Mouse (Mus musculus): Measurements from ENCODE around the gene Ipmk.

The Ipmk gene

DNA sequence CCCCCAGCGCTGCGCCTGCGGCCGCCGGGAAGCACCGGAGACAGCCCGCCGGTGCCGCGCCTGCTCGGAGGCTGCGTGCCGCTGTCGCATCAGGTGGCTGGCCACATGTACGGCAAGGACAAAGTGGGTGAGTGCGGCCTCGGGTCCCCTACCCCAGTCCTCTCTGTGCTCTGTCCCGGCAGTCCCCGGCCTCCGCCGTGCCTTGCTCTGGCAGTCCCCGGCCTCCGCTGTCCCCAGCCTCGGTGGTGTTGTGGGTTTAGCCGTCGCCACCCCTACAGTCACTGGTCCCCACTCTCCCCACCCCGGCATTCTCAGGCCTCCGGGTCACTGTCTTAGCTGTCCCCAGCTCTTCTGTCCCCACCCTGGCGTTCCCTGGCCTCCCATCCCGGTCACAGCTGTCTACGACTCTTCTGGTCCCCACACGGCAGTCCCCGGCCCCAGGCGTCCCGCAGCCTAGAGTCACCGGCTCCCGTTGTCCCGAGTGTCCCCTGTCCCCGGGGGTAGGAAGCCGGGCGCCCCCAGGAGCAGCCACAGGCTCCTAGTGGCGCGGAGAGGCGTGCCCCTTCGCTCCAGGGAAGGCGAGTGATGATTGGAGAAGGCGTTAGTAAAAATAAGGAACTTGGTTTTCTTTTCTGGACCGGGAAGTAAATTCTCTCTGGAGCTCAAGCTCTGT is 537 bp downstream of the Ipmk start:
- no peak for TF ChIP-seq GATA4 (IDR thresholded peaks at IDR 0.05; ENCODE audit: insufficient replicate concordance, low read length)

GRCm38 (mm10) chr10:71348637-71349280 is 1.2 kb downstream of the Ipmk start:
- TF ChIP-seq GATA4 (IDR thresholded peaks at IDR 0.05; ENCODE audit: insufficient replicate concordance, low read length), result no peak

DNA sequence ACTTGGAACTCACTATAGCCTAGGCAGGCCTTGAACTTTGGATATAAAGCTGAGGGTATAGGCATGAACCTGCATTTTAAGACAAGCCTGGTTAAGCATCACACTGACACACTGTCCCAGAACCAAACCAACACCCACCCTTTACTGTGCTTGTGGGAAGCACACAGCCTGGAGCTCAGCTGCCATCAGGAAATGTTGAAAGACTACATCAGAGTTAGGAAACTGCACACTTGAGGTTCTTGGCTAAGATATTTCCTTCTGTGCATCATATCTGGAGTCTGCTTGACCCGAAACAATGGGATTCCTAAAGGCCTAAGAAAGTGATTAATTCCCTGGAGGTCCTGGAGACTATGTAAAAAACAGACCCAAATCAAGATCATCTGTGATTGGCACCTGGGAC is 1.7 kb downstream of the Ipmk start:
- no peak for TF ChIP-seq GATA4 (IDR thresholded peaks at IDR 0.05; ENCODE audit: insufficient replicate concordance, low read length)

DNA sequence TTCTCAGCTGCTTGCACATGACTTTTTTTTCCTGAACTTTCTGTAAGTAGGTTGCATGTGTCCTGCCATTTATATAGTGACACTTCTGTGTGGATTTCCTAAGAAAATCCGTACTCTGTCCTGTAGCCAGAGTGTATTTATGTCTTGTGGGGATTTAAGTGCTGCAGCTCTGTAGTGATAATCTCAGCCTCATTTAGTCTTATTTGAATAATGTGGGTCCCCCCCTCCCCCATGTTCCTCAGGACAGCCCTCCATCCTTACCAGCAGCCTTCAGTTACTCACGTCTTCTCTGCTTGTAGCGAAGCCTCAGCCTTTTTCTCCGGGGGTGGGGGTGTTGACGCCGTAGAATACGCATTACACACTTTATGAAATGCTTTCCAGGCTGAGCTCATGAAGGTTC is 3.7 kb downstream of the Ipmk start:
- no peak for TF ChIP-seq GATA4 (IDR thresholded peaks at IDR 0.05; ENCODE audit: insufficient replicate concordance, low read length)

- TF ChIP-seq GATA4 (IDR thresholded peaks at IDR 0.05; ENCODE audit: insufficient replicate concordance, low read length), result no peak
These were observed 6.3 kb downstream of the Ipmk start for GRCm38 (mm10) chr10:71353850-71354249.

- TF ChIP-seq GATA4 (IDR thresholded peaks at IDR 0.05; ENCODE audit: insufficient replicate concordance, low read length), result no peak
These were observed 7.4 kb downstream of the Ipmk start for GRCm38 (mm10) chr10:71354947-71355346.

- no peak for TF ChIP-seq GATA4 (IDR thresholded peaks at IDR 0.05; ENCODE audit: insufficient replicate concordance, low read length)
These were observed 13.5 kb downstream of the Ipmk start for GRCm38 (mm10) chr10:71361044-71361443.

- no peak for TF ChIP-seq GATA4 (IDR thresholded peaks at IDR 0.05; ENCODE audit: insufficient replicate concordance, low read length)
These were observed 14.4 kb downstream of the Ipmk start for GRCm38 (mm10) chr10:71361836-71362562.

DNA sequence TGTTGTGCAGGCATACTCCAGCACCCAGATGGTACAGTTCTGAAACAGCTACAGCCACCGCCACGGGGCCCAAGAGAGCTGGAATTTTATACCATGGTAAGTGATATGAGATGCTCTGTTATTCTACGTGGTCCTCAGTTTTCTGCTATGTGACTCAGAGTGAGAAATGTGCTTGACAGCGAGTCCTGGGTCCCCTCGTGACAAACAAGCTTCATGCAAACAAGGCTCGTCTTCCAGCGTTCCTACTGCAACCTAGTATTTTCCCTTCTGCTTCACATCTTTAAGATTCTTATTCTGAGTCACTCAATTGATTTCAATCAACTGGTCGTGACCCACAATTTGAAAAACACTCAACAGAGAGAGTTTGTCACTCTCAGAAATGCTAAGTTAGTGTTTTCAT is 15.9 kb downstream of the Ipmk start:
- no peak for TF ChIP-seq GATA4 (IDR thresholded peaks at IDR 0.05; ENCODE audit: insufficient replicate concordance, low read length)

- TF ChIP-seq GATA4 (IDR thresholded peaks at IDR 0.05; ENCODE audit: insufficient replicate concordance, low read length), result no peak
These were observed 16.3 kb downstream of the Ipmk start for GRCm38 (mm10) chr10:71363858-71364257.

DNA sequence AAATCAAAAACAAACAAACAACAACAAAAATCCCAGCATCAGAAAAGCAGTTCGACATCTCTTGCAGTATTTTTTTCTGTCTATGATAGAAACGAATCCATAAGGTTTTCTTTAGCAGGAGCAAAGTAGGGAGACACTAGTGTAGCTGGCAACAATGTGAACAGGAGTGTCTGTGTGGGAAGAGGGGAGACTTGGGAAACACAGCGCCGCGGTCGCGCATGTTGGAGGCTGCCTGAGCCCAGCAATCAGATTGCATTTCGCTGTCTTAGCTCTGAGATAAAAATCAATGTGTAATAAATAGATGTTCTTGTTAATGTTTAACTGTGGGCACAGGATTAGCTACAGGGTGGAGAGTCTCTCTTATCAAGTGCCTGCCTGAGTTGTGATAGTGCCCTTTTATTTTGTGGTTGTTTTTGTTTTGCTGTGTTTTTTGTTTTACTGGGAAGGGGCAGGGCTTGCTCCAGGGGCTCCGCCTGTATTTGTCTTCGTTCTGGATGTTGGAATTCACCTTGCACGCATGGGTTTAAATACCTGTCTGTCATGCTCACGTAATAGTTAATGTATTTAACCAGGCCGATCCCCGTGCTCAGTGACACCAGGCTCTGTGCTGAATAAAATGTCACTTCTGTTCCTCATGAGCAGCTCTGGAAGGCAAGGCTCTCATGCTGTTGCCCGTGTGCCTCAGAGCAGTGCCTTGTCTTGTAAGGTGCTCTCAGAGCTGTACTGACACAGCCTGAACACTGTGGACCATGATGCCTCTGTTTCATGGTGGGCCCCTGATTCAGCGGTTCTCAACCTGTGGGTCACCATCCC is 20.8 kb downstream of the Ipmk start:
- TF ChIP-seq GATA4 (IDR thresholded peaks at IDR 0.05; ENCODE audit: insufficient replicate concordance, low read length), result peak; percentile 92

GRCm38 (mm10) chr10:71369466-71369865 is 21.9 kb downstream of the Ipmk start:
- TF ChIP-seq GATA4 (IDR thresholded peaks at IDR 0.05; ENCODE audit: insufficient replicate concordance, low read length), result no peak

GRCm38 (mm10) chr10:71371881-71372280 is 24.3 kb downstream of the Ipmk start:
- no peak for TF ChIP-seq GATA4 (IDR thresholded peaks at IDR 0.05; ENCODE audit: insufficient replicate concordance, low read length)

DNA sequence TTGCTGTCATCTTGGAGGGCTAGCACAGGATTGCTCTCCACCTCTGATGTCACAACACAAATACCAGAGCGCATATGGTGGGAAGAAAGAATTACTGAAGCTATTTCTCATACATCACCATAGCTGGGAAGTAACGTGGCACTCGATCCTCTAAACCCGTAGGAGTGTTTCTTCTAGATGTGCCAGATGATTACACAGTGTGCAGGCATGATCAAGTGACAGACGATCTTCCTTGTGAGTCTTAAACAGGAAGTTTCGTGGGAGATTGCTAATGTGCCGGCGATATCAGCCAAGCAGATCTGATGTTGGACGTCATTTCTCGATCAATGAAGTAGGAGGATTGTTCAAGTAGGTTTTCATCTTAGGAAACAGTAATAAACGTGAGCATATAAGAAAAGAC is 26.1 kb downstream of the Ipmk start:
- no peak for TF ChIP-seq GATA4 (IDR thresholded peaks at IDR 0.05; ENCODE audit: insufficient replicate concordance, low read length)

DNA sequence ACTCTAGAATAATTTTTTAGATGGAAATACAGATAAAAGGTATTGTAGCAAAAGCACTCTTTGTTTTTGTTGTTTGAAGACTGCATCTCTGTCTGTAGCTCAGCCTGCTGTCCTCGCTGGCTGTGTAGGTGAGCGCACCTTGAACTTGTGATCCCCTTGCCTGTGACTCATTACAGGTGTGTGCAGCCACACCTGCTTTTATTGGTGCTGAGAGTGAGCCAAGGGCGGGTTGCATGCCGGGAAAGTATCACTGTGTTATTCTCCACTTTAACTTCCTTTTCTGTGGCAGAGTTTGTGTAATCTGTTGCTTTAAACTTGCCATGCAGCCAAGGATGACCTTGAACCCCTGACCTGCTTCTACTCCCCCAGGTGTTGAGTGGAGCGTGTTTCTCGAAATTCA is 28.5 kb downstream of the Ipmk start:
- TF ChIP-seq GATA4 (IDR thresholded peaks at IDR 0.05; ENCODE audit: insufficient replicate concordance, low read length), result no peak

Data from liver, adult (tissue).